Mouse (Mus musculus) liver, embryonic 11.5 days (tissue): ENCODE results near the gene Myrf. TPM values are rescaled to one million over a fixed set of nuclear protein-coding genes. Genes with fewer than 3 reads are reported as not detected.

Experiments
- ATAC-seq: fragments of 200-750 bp; cut with Nextera tagmentation; replicated peaks from 2 replicates; pipeline ENCODE4 v1.8.0; 2017; ENCODE audit warnings: moderate number of reproducible peaks, mild to moderate bottlenecking, moderate TSS enrichment, moderate library complexity; ENCODE audit not compliant: low FRiP score
- DNase-seq: peaks from one replicate; pipeline ENCODE4 v3.0.0-alpha.2; 2017; ENCODE audit warnings: low spot score
- H3K27ac ChIP-seq: fragments of 300-500 bp; sonication (generic); 2 replicates; pipeline ENCODE4 v1.5.1; 2014; ENCODE audit warnings: mild to moderate bottlenecking, low read depth, low read length, control low read depth
- H3K27me3 ChIP-seq: fragments of 300-500 bp; sonication (generic); replicated peaks from 2 replicates; pipeline ENCODE4 v1.6.1; 2014; ENCODE audit warnings: low read length, mixed read lengths; ENCODE audit not compliant: control insufficient read depth, insufficient read depth
- H3K36me3 ChIP-seq: fragments of 300-500 bp; sonication (generic); 2 replicates; pipeline ENCODE4 v1.6.1; 2014; ENCODE audit warnings: mild to moderate bottlenecking, low read length, moderate library complexity, mixed read lengths; ENCODE audit not compliant: control insufficient read depth, insufficient read depth
- H3K4me1 ChIP-seq: fragments of 300-500 bp; sonication (generic); replicated peaks from 2 replicates; pipeline ENCODE4 v1.6.1; 2014; ENCODE audit warnings: low read length, mixed read lengths; ENCODE audit not compliant: control insufficient read depth, insufficient read depth
- H3K4me2 ChIP-seq: fragments of 300-500 bp; sonication (generic); 2 replicates; pipeline ENCODE4 v1.6.1; 2014; ENCODE audit warnings: mild to moderate bottlenecking, control low read depth, moderate library complexity
- H3K4me3 ChIP-seq: fragments of 300-500 bp; sonication (generic); 2 replicates; pipeline ENCODE4 v1.5.1; 2014; ENCODE audit warnings: low read depth, low read length, control low read depth
- H3K9ac ChIP-seq: fragments of 300-500 bp; sonication (generic); 2 replicates; pipeline ENCODE4 v1.6.1; 2014; ENCODE audit warnings: low read depth, low read length, control low read depth
- H3K9me3 ChIP-seq: fragments of 300-500 bp; sonication (generic); 2 replicates; pipeline ENCODE4 v1.6.1; 2016; ENCODE audit warnings: low read length, inconsistent platforms, mixed read lengths; ENCODE audit not compliant: control insufficient read depth
- WGBS: fragments of 180-500 bp; shearing (Covaris S2); extraction: QIAGEN DNeasy Blood & Tissue Kit; methylation state at CpG from one replicate; pipeline ENCODE4 v1.1.7; 2014; 5-methylcytosine and 5-hydroxymethylcytosine counted together
- polyA plus RNA-seq: library from polyadenylated mRNA; unstranded; fragments of >200 nt; fragmentation: Nextera tagmentation; extraction: Ambion mirVana; gene quantifications from 2 replicates; pipeline ENCODE4 v1.2.1, GENCODE M21; 2014

Myrf gene
- polyA plus RNA-seq, 1 experiment from 2014 or later = 24.1 TPM

- Histone ChIP-seq H3K27me3 (peaks cover 5% of the 10 kb centered on the region; the same call in 1 of the 2 replicates), H3K4me2 (peak overlapping the region; percentile 85), H3K27ac (peak overlapping the region; percentile 33), H3K9ac (peak overlapping the region; percentile 70), H3K4me1 (peaks cover 30% of the 10 kb centered on the region), H3K9me3 (no peaks in the 10 kb centered on the region), H3K36me3 (no peaks in the 10 kb centered on the region), H3K4me3 (peak overlapping the region; percentile 62)
- DNase-seq (no peak), ATAC-seq (no peak; the same call in 1 of the 2 replicates)
- WGBS = 2% methylated on average over 26 of the region's 26 CpGs
These were observed 434 bp downstream of the Myrf start for GRCm38 (mm10) chr19:10239975-10240653.

- Histone ChIP-seq H3K9ac (peak overlapping the region; percentile 70), H3K4me2 (peak overlapping the region; percentile 85), H3K4me1 (peaks cover 33% of the 10 kb centered on the region), H3K4me3 (peak overlapping the region; percentile 62), H3K9me3 (no peaks in the 10 kb centered on the region), H3K36me3 (no peaks in the 10 kb centered on the region), H3K27me3 (peaks cover 5% of the 10 kb centered on the region; the same call in 1 of the 2 replicates), H3K27ac (peak overlapping the region; percentile 67; the same call in 1 of the 2 replicates)
- DNase-seq = no peak
- 20% methylated on average over 2 of the region's 2 CpGs for WGBS
- no peak for ATAC-seq
These were observed 1.1 kb downstream of the Myrf start for GRCm38 (mm10) chr19:10239419-10239818.

DNA sequence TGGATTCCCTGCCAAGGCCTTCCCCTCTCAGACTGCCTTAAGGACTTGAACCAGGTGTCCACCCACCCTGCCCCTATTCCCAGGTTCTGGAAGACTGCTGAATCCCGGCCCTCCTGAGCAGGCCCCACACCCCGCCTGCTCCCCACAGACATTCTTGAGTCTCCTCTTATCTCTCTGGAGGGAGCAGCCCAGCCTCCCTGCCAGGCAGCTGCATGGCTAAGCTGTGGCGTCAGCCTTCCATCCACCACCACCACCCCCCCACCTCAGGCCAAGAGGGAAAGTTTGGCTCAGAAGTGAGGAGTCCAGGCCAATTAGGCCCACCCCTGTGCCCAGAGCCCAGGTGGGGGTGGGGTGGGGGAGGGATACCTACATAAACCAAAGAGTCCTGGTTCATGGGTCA lies 2.1 kb downstream of the Myrf start:
- 17% methylated on average over 3 of the region's 3 CpGs for WGBS
- H3K4me3 ChIP-seq = peak overlapping the region; percentile 62
- H3K36me3 ChIP-seq = no peaks in the 10 kb centered on the region
- no peaks in the 10 kb centered on the region for H3K9me3 ChIP-seq
- H3K4me2 ChIP-seq = peak overlapping the region; percentile 85
- ATAC-seq (0 out of 2 replicates have a peak, but pooled peaks have one; percentile 40), DNase-seq (no peak)
- peak overlapping the region; percentile 67 for H3K27ac ChIP-seq
- peaks cover 5% of the 10 kb centered on the region; the same call in 1 of the 2 replicates for H3K27me3 ChIP-seq
- H3K4me1 ChIP-seq = peaks cover 36% of the 10 kb centered on the region
- H3K9ac ChIP-seq = peak overlapping the region; percentile 21; the same call in 1 of the 2 replicates

DNA sequence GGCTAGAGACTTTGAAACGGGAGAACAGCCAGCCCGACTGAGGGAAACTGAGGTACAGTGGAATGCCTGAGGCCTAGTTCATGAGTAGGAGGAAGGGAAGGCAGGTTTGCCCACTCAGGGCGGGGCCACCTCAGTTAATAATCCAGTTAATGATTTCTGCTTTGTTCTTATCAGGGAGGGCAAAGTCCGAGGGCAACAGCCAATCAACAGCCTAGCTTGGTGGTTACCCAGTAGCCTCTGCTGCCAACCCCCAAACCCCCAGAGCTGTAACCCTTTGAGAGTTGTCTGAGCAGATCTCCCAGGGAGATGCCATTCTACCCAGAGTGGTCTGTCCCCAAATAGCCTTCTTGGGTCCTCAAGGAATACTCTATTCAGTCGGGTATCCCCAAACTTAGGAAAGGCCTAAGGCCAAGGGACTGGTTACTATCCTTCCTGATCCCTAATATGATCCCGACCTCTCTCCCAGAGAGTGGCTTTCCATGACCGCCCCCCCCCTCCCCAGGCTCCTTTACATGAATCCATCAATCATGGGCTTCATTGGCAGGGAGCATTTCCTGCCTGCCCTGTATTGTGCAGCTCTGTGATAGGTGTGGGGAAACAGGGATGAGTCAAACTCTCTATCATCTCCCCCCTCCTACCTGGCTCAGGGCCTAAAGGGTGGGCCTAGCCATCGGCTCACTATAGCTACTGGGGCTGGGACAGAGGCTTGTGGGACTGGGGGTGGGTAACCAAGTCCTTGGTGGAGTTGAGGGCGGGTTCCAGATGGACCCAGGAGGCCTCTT lies 4.6 kb downstream of the Myrf start:
- H3K9ac ChIP-seq = no peak overlapping the region
- H3K4me2 ChIP-seq = peak overlapping the region; percentile 26
- H3K4me1 ChIP-seq = peaks cover 52% of the 10 kb centered on the region
- H3K9me3 ChIP-seq = no peaks in the 10 kb centered on the region
- ATAC-seq = peak; percentile 38; the same call in 1 of the 2 replicates
- peaks cover 5% of the 10 kb centered on the region; the same call in 1 of the 2 replicates for H3K27me3 ChIP-seq
- WGBS = 58% methylated on average over 9 of the region's 9 CpGs
- DNase-seq = no peak
- H3K4me3 ChIP-seq = no peak overlapping the region
- H3K36me3 ChIP-seq = no peaks in the 10 kb centered on the region
- peak overlapping the region; percentile 57 for H3K27ac ChIP-seq

- ATAC-seq (no peak), DNase-seq (no peak)
- WGBS = 43% methylated on average over 9 of the region's 9 CpGs
- H3K9ac ChIP-seq = no peak overlapping the region
- no peak overlapping the region for H3K4me3 ChIP-seq
- peaks cover 33% of the 10 kb centered on the region for H3K4me1 ChIP-seq
- no peaks in the 10 kb centered on the region for H3K36me3 ChIP-seq
- H3K27ac ChIP-seq = peak overlapping the region; percentile 34
- H3K4me2 ChIP-seq = no peak overlapping the region
- H3K9me3 ChIP-seq = no peaks in the 10 kb centered on the region
- H3K27me3 ChIP-seq = no peaks in the 10 kb centered on the region
These were observed 8.1 kb downstream of the Myrf start for GRCm38 (mm10) chr19:10232327-10233017.

DNA sequence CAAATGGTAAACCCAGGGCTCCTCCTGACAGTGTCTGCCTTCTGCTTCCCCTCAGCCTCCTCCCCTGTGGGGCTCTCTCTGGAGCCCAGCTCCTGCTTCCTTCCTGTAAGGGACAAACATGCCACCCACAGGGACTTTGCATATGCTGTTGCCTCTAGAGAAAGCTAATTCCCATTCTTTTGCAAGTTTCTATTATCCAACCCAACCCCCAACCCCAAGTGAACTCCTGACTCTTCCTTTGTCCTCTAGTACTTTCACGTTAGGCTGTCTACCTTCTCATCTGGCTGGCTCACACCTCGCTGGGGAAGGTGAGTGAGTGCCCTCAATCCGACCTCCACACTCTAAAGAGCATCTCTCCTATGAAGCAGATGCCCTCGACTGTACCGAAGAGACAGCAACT lies 8.7 kb downstream of the Myrf start:
- Histone ChIP-seq H3K27ac (peak overlapping the region; percentile 34; the same call in 1 of the 2 replicates), H3K27me3 (no peaks in the 10 kb centered on the region), H3K9ac (0 out of 2 replicates have a peak overlapping the region, but pooled peaks have one; percentile 18), H3K4me3 (no peak overlapping the region), H3K4me1 (peaks cover 33% of the 10 kb centered on the region), H3K4me2 (no peak overlapping the region), H3K36me3 (no peaks in the 10 kb centered on the region), H3K9me3 (no peaks in the 10 kb centered on the region)
- 31% methylated on average over 5 of the region's 5 CpGs for WGBS
- no peak for DNase-seq
- ATAC-seq = no peak

DNA sequence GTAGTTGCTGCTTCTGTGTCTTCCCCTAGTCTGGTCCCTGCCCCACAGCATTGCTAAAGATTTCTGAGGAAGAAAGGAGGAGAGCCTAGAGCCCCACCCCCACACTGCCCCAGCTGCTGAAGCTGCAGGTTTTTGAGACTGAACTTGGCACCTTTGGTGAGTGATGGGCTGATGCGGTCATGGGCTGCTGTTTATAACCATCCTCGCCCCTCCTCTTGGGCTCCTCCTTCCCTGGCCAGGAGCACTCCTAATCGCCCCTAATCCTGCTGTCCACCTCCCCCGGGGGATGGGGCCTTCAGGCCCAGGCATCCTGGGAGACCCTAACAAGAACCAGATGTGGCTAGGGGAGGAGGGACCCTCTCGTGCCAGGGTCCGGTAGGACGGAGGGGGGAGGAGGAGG lies 9.5 kb downstream of the Myrf start:
- Histone ChIP-seq H3K4me2 (no peak overlapping the region), H3K4me3 (no peak overlapping the region), H3K36me3 (no peaks in the 10 kb centered on the region), H3K9ac (no peak overlapping the region), H3K27ac (peak overlapping the region; percentile 45; the same call in 1 of the 2 replicates), H3K9me3 (no peaks in the 10 kb centered on the region), H3K27me3 (no peaks in the 10 kb centered on the region), H3K4me1 (peaks cover 33% of the 10 kb centered on the region)
- DNase-seq (no peak), ATAC-seq (no peak)
- 30% methylated on average over 7 of the region's 7 CpGs for WGBS

DNA sequence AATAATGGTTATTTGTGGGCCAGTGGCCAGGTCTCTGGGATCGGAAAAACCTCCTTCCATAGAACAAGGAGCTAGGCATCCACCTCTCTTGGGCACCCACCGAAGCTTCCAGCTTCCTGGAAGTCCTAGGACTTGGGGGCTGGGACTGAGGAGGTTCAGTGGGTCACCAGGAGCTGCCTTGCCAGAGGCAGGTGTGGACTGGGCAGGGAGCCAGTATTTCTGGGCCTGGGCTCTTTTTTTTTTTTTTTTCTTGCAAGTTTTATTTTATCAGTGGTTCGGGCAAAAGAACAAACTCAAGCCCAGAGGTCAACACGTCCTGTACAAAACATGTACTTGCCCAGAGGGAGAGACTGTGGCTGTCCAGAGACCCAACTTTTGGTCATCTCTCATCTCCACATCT lies 14.8 kb downstream of the Myrf start:
- no peak overlapping the region for H3K27ac ChIP-seq
- DNase-seq (no peak), ATAC-seq (no peak)
- peak overlapping the region; percentile 50; the same call in 1 of the 2 replicates for H3K4me2 ChIP-seq
- H3K9me3 ChIP-seq = no peaks in the 10 kb centered on the region
- peaks cover 34% of the 10 kb centered on the region for H3K4me1 ChIP-seq
- H3K4me3 ChIP-seq = no peak overlapping the region
- peaks cover 3% of the 10 kb centered on the region; the same call in 1 of the 2 replicates for H3K36me3 ChIP-seq
- 49% methylated on average over 4 of the region's 4 CpGs for WGBS
- H3K27me3 ChIP-seq = no peaks in the 10 kb centered on the region
- H3K9ac ChIP-seq = no peak overlapping the region
